Mouse (Mus musculus) heart, postnatal 0 days (tissue): ENCODE data around the gene Cavin4.

ENCODE experiments used
- CTCF ChIP-seq: IDR thresholded peaks from 2 replicates; pipeline ENCODE4 v1.5.1; 2016; ENCODE audit warnings: antibody characterized with exemption, control low read depth, low read depth
- EP300 ChIP-seq: IDR thresholded peaks from 2 replicates; pipeline ENCODE4 v1.6.1; 2016; ENCODE audit warnings: antibody characterized with exemption, low read depth

- TF ChIP-seq CTCF (no peak), EP300 (no peak)
Measured at GRCm38 (mm10) chr4:48697302-48697701, 34.0 kb downstream of the Cavin4 start.
